Mouse (Mus musculus) embryonic facial prominence, embryonic 10.5 days (tissue): ENCODE results near the gene Sf3b3. TPM values are rescaled to one million over a fixed set of nuclear protein-coding genes. Genes with fewer than 3 reads are reported as not detected.

Experiments used
- DNase-seq: peaks from one replicate; pipeline ENCODE4 v3.0.0-alpha.2; 2017; ENCODE audit warnings: low spot score
- H3K27ac ChIP-seq: fragments of 300-500 bp; sonication (generic); replicated peaks from 2 replicates; pipeline ENCODE4 v1.5.1; 2016; ENCODE audit warnings: mild to moderate bottlenecking
- H3K27me3 ChIP-seq: fragments of 300-500 bp; sonication (generic); replicated peaks from 2 replicates; pipeline ENCODE4 v1.6.1; 2016; ENCODE audit warnings: low read depth, mild to moderate bottlenecking; ENCODE audit not compliant: poor library complexity, severe bottlenecking
- H3K36me3 ChIP-seq: fragments of 300-500 bp; sonication (generic); replicated peaks from 2 replicates; pipeline ENCODE4 v1.6.1; 2016; ENCODE audit warnings: mild to moderate bottlenecking, moderate library complexity
- H3K4me1 ChIP-seq: fragments of 300-500 bp; sonication (generic); 2 replicates; pipeline ENCODE4 v1.6.1; 2016
- H3K4me3 ChIP-seq: fragments of 300-500 bp; sonication (generic); 2 replicates; pipeline ENCODE4 v1.5.1; 2016; ENCODE audit warnings: mild to moderate bottlenecking, moderate library complexity
- H3K9me3 ChIP-seq: fragments of 300-500 bp; sonication (generic); 2 replicates; pipeline ENCODE4 v1.6.1; 2016; ENCODE audit warnings: mild to moderate bottlenecking
- WGBS: fragments of 180-500 bp; shearing (Covaris S2); methylation state at CpG from one replicate; pipeline ENCODE4 v1.1.7; 2016; 5-methylcytosine and 5-hydroxymethylcytosine counted together
- polyA plus RNA-seq: library from polyadenylated mRNA; unstranded; fragments of >200 nt; fragmentation: Nextera tagmentation; extraction: Ambion mirVana; gene quantifications from 2 replicates; pipeline ENCODE4 v1.2.1, GENCODE M21; 2016

Sf3b3 gene
- polyA plus RNA-seq, 1 experiment from 2014 or later: 230 TPM

DNA sequence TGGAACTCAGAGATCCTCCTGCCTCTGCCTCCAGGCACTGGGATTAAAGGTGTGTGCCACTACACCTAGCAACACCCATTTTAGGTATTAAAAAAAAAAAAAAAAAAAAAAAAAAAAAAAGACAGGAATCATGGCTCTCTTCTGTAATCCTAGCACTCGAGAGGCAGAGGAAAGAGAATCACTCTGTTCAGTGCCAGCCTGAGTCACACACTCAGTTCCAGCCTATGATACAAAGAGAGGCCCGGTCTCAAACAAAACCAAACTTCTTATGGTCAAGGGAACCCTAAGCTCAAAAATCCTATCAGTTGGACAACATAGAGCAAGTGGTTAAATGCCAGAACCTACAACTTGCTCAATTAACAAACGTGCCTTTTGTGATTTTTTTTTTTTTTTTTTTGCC is 1.6 kb downstream of the Sf3b3 start:
- Histone ChIP-seq H3K27me3 (no peaks in the 10 kb centered on the region), H3K4me3 (peak overlapping the region; percentile 96; the same call in 1 of the 2 replicates), H3K36me3 (peaks cover 54% of the 10 kb centered on the region), H3K27ac (no peak overlapping the region), H3K9me3 (no peaks in the 10 kb centered on the region), H3K4me1 (peaks cover 24% of the 10 kb centered on the region)
- 80% methylated on average over 3 of the region's 3 CpGs for WGBS
- no peak for DNase-seq

DNA sequence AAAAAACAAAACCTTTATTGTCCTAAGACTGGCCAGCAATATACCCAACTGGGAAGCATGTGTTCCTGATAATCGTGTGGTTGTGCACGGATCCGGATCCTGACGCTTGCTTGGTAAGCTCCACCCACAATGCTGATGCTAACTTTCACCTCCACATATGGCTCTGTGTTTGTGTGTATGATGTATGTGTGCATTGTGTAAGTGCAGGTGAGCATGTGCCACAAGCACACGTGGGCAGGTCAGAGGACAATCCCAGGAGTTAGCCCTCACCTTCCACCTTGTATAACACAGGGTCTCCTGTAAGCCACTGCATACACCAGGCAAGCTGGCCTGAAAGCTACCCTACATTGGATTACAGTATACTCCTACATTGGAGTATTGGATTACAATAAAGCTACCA is 3.4 kb downstream of the Sf3b3 start:
- no peak for DNase-seq
- no peaks in the 10 kb centered on the region for H3K27me3 ChIP-seq
- peaks cover 22% of the 10 kb centered on the region for H3K4me1 ChIP-seq
- WGBS: 85% methylated on average over 5 of the region's 5 CpGs
- no peak overlapping the region for H3K4me3 ChIP-seq
- peaks cover 66% of the 10 kb centered on the region for H3K36me3 ChIP-seq
- no peak overlapping the region for H3K27ac ChIP-seq
- no peaks in the 10 kb centered on the region for H3K9me3 ChIP-seq

- no peak for DNase-seq
- no peaks in the 10 kb centered on the region for H3K9me3 ChIP-seq
- H3K4me1 ChIP-seq: peaks cover 14% of the 10 kb centered on the region
- H3K4me3 ChIP-seq: no peak overlapping the region
- WGBS: 93% methylated on average over 3 of the region's 3 CpGs
- H3K27me3 ChIP-seq: no peaks in the 10 kb centered on the region
- peaks cover 77% of the 10 kb centered on the region for H3K36me3 ChIP-seq
- H3K27ac ChIP-seq: no peak overlapping the region
Observed at GRCm38 (mm10) chr8:110842012-110842574, 4.5 kb downstream of the Sf3b3 start.

DNA sequence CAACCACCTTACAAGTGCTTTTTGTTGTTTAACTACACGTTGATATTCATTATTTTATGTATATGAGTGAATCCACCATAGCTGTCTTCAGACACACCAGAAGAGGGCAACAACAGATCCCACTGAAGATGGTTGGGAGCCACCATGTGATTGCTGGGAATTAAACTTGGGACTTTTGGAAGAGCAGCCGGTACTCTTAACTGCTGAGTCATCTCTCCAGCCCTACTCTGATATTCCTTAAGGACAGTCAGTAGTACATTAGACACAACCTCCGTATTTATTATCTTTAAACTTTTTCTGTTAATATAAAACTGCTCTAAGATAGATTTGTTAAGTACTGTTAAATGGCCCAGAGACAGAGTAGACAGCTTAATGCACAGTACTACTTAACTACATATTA is 14.6 kb downstream of the Sf3b3 start:
- H3K27ac ChIP-seq: no peak overlapping the region
- no peaks in the 10 kb centered on the region for H3K9me3 ChIP-seq
- H3K36me3 ChIP-seq: peaks cover 100% of the 10 kb centered on the region
- H3K27me3 ChIP-seq: no peaks in the 10 kb centered on the region
- H3K4me1 ChIP-seq: no peaks in the 10 kb centered on the region
- no peak overlapping the region for H3K4me3 ChIP-seq
- DNase-seq: no peak
- 91% methylated on average over 3 of the region's 3 CpGs for WGBS

DNA sequence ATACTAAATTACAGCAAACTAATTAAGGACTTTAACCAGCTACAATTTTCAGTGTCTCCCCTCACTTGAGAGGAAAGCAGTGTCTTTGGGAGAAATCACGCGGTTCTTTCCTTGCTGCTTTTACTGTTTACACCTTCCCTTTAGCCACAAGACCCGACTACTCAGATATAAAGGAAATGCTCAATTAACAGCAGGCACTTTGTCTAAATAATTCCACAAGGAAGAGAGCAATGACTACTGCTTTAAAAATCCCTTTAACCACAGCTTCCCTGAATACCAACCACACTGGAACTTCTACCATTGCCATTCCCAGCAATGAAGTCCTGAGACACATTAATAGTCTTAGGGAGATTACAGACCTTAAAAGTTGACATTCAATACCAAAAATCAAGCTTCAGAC is 18.1 kb downstream of the Sf3b3 start:
- Histone ChIP-seq H3K4me3 (no peak overlapping the region), H3K9me3 (no peaks in the 10 kb centered on the region), H3K36me3 (peaks cover 100% of the 10 kb centered on the region), H3K27ac (no peak overlapping the region), H3K4me1 (no peaks in the 10 kb centered on the region), H3K27me3 (no peaks in the 10 kb centered on the region)
- 86% methylated on average over 3 of the region's 3 CpGs for WGBS
- DNase-seq: no peak

- Histone ChIP-seq H3K9me3 (no peaks in the 10 kb centered on the region), H3K4me3 (no peak overlapping the region), H3K27me3 (no peaks in the 10 kb centered on the region), H3K4me1 (no peaks in the 10 kb centered on the region), H3K36me3 (peaks cover 100% of the 10 kb centered on the region), H3K27ac (no peak overlapping the region)
- DNase-seq: no peak
- WGBS: 85% methylated on average over 1 of the region's 1 CpGs
Observed at GRCm38 (mm10) chr8:110824861-110825260, 21.7 kb downstream of the Sf3b3 start.

- no peak overlapping the region for H3K4me3 ChIP-seq
- peaks cover 100% of the 10 kb centered on the region for H3K36me3 ChIP-seq
- no peak overlapping the region for H3K27ac ChIP-seq
- no peak for DNase-seq
- H3K9me3 ChIP-seq: no peaks in the 10 kb centered on the region
- H3K27me3 ChIP-seq: no peaks in the 10 kb centered on the region
- WGBS: 87% methylated on average over 3 of the region's 3 CpGs
- no peaks in the 10 kb centered on the region for H3K4me1 ChIP-seq
Observed at GRCm38 (mm10) chr8:110821960-110822359, 24.6 kb downstream of the Sf3b3 start.

DNA sequence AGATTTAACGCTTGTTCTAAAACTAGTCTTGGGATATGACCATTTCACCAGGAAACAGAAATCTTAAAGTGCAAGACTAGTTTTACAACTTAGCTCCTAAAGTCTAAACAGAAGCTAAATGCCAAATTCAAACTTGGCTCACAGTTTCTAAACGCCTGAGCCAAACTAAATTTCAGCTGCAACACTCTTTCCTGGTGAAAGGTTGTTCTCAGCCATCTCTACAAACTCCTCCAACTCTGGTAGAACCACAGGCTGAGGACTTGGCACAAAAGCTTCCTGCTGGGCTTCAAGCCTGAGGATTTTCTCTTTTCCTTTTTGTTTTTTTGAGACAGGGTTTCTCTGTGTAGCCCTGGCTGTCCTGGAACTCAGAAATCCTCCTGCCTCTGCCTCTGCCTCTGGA is 26.3 kb downstream of the Sf3b3 start:
- H3K36me3 ChIP-seq: peaks cover 100% of the 10 kb centered on the region
- H3K4me1 ChIP-seq: no peaks in the 10 kb centered on the region
- DNase-seq: no peak
- H3K27me3 ChIP-seq: no peaks in the 10 kb centered on the region
- no peak overlapping the region for H3K27ac ChIP-seq
- H3K4me3 ChIP-seq: no peak overlapping the region
- no peaks in the 10 kb centered on the region for H3K9me3 ChIP-seq
- 91% methylated on average over 2 of the region's 2 CpGs for WGBS

DNA sequence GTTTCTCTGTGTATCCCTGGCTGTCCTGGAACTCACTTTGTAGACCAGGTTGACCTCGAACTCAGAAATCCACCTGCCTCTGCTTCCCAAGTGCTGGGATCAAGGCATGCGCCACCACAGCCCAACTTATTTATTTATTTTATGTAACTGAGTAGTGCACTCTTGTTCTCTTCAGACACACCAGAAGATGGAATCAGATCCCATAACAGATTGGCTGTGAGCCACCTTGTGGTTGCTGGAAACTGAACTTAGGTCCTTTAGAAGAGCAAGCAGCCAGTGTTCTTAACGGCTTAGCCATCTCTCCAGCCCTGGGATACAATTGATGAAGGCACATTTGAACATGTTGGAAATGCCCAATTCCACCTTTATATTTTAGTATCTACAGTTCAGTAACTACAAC is 28.0 kb downstream of the Sf3b3 start:
- no peak for DNase-seq
- H3K4me3 ChIP-seq: no peak overlapping the region
- WGBS: 91% methylated on average over 3 of the region's 3 CpGs
- peaks cover 100% of the 10 kb centered on the region for H3K36me3 ChIP-seq
- no peaks in the 10 kb centered on the region for H3K27me3 ChIP-seq
- H3K27ac ChIP-seq: no peak overlapping the region
- H3K4me1 ChIP-seq: no peaks in the 10 kb centered on the region
- H3K9me3 ChIP-seq: no peaks in the 10 kb centered on the region

- Histone ChIP-seq H3K36me3 (peaks cover 100% of the 10 kb centered on the region), H3K27me3 (no peaks in the 10 kb centered on the region), H3K4me1 (no peaks in the 10 kb centered on the region), H3K9me3 (no peaks in the 10 kb centered on the region), H3K4me3 (no peak overlapping the region), H3K27ac (no peak overlapping the region)
- DNase-seq: no peak
- WGBS: 91% methylated on average over 1 of the region's 1 CpGs
Observed at GRCm38 (mm10) chr8:110816990-110817389, 29.6 kb downstream of the Sf3b3 start.

DNA sequence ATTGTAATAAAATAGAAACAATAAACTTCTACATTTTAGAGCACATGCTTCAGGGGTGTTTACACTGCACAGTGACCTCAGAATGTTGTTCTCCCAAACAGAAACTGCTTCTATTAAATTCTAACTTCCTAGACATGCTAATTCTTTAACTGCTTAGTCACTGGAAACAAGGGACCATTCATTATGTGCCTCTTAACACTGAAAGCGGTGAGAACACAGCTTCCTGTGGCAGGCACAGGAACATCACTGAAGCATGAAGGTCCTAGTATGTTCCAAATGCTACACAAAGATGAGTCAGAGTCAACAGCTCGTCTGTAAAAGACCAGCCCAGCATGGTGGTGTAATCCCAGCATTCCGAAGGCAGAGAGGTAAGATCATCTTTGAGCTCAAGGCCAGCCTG is 31.3 kb downstream of the Sf3b3 start:
- H3K27ac ChIP-seq: no peak overlapping the region
- peaks cover 100% of the 10 kb centered on the region for H3K36me3 ChIP-seq
- H3K9me3 ChIP-seq: no peaks in the 10 kb centered on the region
- WGBS: 79% methylated on average over 3 of the region's 3 CpGs
- H3K27me3 ChIP-seq: no peaks in the 10 kb centered on the region
- no peak for DNase-seq
- no peak overlapping the region for H3K4me3 ChIP-seq
- H3K4me1 ChIP-seq: no peaks in the 10 kb centered on the region

DNA sequence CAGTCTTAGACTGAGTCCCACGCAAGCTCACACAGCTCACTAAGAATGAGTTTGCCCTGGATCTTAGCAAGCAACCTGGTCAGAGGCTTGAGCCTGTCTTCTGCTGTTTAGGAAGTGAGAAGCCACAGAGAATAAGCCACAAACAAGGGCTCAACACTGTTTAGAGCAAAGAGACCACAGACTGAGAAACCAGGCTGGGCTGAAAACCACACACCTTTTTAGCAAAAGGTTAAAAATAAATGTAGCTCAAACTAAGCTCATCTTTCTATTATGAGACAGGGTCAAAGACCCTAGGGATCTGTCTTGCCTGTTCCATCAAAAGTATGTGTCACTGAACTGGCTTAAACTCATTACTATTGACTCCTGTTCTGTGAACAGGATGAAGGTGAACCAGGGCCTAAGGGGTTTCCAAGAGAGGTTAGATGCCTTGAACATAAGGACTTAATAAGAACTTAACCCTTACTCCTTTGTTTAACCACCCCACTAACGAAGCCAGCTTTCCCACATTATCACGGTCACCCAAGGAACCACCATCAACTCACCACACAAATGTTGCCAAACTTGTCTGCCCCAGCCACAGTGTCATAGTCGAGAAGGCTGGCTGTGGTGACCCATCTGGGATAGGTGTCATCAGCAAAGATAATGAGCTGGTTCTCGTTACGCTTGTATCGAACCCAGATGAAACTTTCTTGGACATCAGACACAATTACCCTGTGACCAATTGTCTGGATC is 33.3 kb downstream of the Sf3b3 start:
- H3K27ac ChIP-seq: no peak overlapping the region
- no peak for DNase-seq
- 0 out of 2 replicates have a peak, but pooled peaks cover 6% of the 10 kb centered on the region for H3K4me1 ChIP-seq
- no peak overlapping the region for H3K4me3 ChIP-seq
- 92% methylated on average over 7 of the region's 7 CpGs for WGBS
- no peaks in the 10 kb centered on the region for H3K9me3 ChIP-seq
- H3K27me3 ChIP-seq: no peaks in the 10 kb centered on the region
- peaks cover 99% of the 10 kb centered on the region for H3K36me3 ChIP-seq

DNA sequence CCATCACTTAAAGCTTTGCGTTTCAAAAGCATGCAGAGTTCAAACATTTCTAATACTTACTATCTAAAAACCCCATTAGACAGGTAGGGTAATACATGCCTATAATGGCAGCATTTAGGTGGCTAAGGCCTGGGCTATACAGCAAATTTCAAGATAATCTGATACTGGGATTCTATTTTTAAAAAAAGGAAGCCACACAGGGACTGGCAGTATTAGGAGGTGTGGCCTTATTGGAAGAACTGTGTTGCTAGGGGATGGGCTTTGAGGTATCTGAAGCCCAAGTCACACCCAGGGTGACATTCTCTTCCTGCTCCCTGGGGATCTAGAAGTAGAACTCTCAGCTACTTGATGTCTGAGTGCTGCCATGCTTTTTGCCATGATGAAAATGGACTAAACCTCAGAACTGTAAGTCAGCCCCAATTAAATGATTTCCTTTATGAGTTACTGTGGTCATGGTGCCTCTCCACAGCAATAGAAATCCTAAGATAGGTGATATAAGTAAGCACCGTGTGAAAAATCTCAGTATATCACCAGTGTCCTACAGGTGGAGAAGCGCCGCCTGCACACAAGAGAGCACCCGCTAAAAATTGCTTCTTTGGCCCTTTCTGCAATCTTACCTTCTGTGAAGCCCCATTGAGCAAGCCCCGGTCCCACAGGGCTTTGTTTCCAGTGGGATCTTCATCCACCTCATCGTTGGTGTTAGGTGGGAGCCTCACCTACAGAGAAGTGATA is 34.1 kb downstream of the Sf3b3 start:
- DNase-seq: no peak
- Histone ChIP-seq H3K27me3 (no peaks in the 10 kb centered on the region), H3K36me3 (peaks cover 92% of the 10 kb centered on the region), H3K9me3 (no peaks in the 10 kb centered on the region), H3K27ac (no peak overlapping the region), H3K4me3 (no peak overlapping the region), H3K4me1 (0 out of 2 replicates have a peak, but pooled peaks cover 6% of the 10 kb centered on the region)
- WGBS: 94% methylated on average over 7 of the region's 7 CpGs
